Mouse (Mus musculus) megakaryocyte, embryonic 14.5 days (primary cell): ENCODE results near the gene Slc36a3.

Source experiments
- FLI1 ChIP-seq: IDR thresholded peaks from 2 replicates; pipeline ENCODE4 v1.6.1; 2012; ENCODE audit warnings: low read length, inconsistent platforms, mixed read lengths
- GATA1 ChIP-seq: IDR thresholded peaks from 3 replicates; pipeline ENCODE4 v1.6.1; 2012; ENCODE audit warnings: mixed read lengths, low read length, inconsistent platforms, borderline replicate concordance

DNA sequence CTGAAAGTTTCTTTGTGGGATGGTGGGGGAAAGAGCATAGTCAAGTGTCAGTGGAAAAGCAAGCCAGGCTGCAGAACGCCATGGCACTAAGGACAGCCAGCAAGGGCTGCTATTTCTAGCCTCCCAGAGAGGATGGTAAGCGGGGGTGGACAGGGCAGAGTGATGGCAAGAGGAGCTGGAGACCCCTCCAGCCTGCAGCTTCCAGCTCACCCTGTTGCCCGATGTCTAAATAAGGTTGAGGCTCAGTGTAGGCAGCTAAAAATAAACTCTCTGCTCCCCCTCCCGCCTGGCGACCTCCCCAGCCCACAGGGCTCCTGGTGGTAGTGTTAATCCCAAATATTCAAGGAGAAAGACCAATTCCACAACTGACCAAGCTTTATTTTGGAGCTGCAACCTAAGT lies 66.1 kb downstream of the Slc36a3 start:
- TF ChIP-seq GATA1, result no peak
- TF ChIP-seq FLI1, result no peak
